Mouse (Mus musculus): ENCODE measurements around the gene Helz.

DNA sequence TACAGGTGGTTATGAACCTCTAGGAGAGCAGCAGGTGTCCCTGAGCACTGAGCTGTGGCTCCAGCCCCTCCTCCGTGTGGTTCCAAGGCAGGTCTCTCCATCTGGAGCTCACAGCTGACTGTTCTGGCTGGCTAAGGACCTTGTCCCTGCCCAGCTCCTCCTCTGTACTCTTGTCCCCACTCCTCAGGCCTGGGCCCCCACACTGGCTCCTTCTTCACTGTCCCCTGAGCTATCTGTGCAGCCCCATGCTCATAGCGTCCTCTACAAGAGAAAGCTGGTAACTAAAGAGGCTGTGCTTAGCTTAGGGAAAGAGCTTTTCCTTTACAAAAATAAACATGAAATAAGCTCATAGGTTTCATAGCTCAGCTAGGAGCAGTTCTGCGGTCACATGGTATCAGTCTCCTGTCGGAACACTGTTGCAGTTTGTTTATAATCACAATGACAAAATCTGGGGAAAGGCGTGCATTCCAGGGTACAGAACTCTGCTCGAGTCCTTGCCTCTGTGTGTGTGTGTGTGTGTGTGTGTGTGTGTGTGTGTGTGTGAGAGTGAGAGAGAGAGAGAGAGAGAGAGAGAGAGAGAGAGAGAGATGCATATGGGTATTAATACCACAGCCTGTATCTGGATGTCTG lies 102.8 kb downstream of the Helz start:
- TF ChIP-seq CTCF (IDR thresholded peaks at IDR 0.05; ENCODE audit: low read depth) = no peak
- no peak for TF ChIP-seq EP300 (IDR thresholded peaks at IDR 0.05; ENCODE audit: low read depth)
